Mouse (Mus musculus) Patski (cell line): ENCODE measurements around the gene Gfod2. TPM values are rescaled to one million over a fixed set of nuclear protein-coding genes. Genes with fewer than 3 reads are reported as not detected.
A peak's percentile ranks its signal among the peaks of the same experiment; 100 is the strongest.

Experiments
- ATAC-seq: fragments of 100-300 bp; one replicate; pipeline ENCODE4 v1.8.0; 2021
- CTCF ChIA-PET: fragments of 350-600 bp; sonication (Branson Sonifier 250); formaldehyde crosslinking; loops from one replicate; lab custom pipeline; 2022; ENCODE audit warnings: inconsistent platforms; lab: Charles Lee
- POLR2A ChIA-PET: fragments of 350-600 bp; sonication (Branson Sonifier 250); formaldehyde crosslinking; loops from one replicate; lab custom pipeline; 2022; ENCODE audit warnings: antibody characterized with exemption, inconsistent platforms; lab: Charles Lee
- DNase-seq: peaks from one replicate; pipeline ENCODE4 v3.0.0-alpha.2; 2011; ENCODE audit warnings: low read depth, low spot score
- H3K27me3 ChIP-seq: fragments of 371-371 bp; one replicate; pipeline ENCODE4 v1.5.1; 2021
- CTCF ChIP-seq: fragments of 100-300 bp; IDR thresholded peaks from one replicate; pipeline ENCODE4 v1.5.1; 2021
- in situ Hi-C: fragments of 300-500 bp; cut with MboI; formaldehyde crosslinking; loops from 3 replicates; pipeline ENCODE4 v1.11.1; 2018; ENCODE audit warnings: low pct_unique_long_range_greater_than_20kb, mixed read lengths
- polyA plus RNA-seq: library from polyadenylated mRNA; unstranded; gene quantifications from one replicate; pipeline ENCODE4 v1.2.3, GENCODE M21; 2021

The Gfod2 gene
- polyA plus RNA-seq: 23.6 TPM

DNA sequence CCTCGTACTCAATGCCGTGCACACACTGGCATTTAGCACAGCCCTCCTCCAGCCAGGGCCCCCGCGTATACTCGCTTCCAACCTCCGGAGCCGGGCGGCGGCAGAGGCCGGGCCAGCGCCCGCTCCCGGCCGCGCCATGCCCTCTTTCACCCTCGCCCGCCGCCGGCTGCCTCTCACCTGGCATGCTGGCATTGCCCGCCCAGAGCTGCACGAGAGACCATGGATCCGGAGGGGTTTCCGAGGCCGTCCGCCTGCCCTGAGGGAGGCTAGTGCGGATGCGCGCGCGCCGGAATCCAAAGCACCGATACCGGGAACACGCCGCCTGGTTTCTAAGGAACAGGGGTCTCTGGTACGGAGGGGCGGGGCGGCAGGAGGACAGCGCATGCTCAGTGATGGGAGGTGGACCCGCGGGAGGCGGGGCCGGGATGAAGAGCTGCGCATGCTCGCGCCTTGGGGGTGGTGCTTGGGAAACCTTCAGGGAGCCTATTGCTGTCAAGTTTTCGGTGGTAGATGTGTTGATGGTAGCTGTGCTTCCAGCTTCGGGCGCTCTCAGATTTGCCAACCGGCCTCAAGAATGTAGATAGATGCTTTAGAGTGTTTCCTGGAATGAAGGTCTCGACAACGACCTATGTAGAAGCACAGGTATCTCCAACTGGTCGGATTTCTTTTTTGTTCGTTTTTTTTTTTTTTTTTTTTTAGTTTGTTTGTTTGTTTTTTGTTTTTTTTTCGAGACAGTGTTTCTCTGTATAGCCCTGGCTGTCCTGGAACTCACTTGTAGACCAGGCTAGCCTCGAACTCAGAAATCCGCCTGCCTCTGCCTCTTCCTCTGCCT, at the start of gene Gfod2:
Gene Gfod2 (minus strand): TSS at position 388 of the 832 bp plus-strand sequence.
- ChIA-PET POLR2A (no interaction called here), CTCF (interaction anchor here (0.9 to 1.1 kb wide), 2 partner anchors 33 to 38 kb away, joined by 3 read pairs; no protein-coding TSS in a partner anchor)
- in situ Hi-C loops: no loop called here
- peak; percentile 75 for ATAC-seq
- TF ChIP-seq CTCF: no peak
- DNase-seq: peak; percentile 71
- no peaks in the 10 kb centered on the region for H3K27me3 ChIP-seq

DNA sequence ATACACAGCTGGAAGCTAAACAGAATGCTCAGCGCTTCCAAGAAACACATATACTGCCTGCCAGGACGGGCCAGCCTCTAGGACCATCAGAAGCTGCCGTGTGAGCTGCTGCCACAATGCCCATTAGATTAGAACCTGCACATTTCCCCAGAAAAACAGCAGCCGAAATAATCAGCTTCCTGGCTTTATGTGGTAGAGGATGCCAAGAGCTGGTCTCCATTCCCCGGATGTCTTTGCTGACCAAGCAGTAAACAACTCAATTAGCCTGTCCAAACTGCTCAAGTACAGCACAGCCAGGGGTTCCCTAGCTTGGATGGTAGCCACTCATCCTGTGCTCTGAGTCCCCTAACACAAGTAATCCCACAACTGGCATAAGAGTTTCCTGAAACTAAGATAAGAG, 49.3 kb upstream of the Gfod2 start:
- ChIA-PET POLR2A (interaction anchor here (0.7 to 1.1 kb wide), 4 partner anchors 11 to 19 kb away, joined by 3 to 4 read pairs (median 3); no protein-coding TSS in a partner anchor), CTCF (interaction anchor here (0.8 to 1.4 kb wide), 5 partner anchors 9 to 94 kb away, joined by 3 to 5 read pairs (median 4); no protein-coding TSS in a partner anchor)
- ATAC-seq: no peak
- no peaks in the 10 kb centered on the region for H3K27me3 ChIP-seq
- TF ChIP-seq CTCF: no peak
- no peak for DNase-seq
- in situ Hi-C loops: no loop called here

DNA sequence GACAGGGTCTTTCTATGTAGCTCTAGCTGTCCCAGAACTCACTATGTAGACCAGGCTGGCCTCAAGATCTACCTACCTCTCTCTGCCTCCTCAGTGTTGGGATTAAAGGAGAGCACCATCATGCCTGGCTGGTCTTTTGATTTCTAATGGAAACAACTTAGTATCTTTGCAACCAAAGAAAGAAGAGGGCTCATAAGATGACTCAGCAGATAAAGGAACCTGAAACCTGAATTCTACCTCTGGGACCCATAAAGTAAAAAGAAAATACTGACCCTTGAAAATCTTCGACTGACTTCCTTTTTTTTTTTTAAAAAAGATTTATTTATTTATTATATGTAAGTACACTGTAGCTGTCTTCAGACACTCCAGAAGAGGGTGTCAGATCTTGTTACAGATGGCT, 47.5 kb upstream of the Gfod2 start:
- no peak for DNase-seq
- ChIA-PET CTCF (interaction anchor here (1.0 kb wide), 1 partner anchor 15 kb away, joined by 3 read pairs; no protein-coding TSS in a partner anchor), POLR2A (no interaction called here)
- in situ Hi-C loops: no loop called here
- no peak for TF ChIP-seq CTCF
- no peak for ATAC-seq
- H3K27me3 ChIP-seq: no peaks in the 10 kb centered on the region

DNA sequence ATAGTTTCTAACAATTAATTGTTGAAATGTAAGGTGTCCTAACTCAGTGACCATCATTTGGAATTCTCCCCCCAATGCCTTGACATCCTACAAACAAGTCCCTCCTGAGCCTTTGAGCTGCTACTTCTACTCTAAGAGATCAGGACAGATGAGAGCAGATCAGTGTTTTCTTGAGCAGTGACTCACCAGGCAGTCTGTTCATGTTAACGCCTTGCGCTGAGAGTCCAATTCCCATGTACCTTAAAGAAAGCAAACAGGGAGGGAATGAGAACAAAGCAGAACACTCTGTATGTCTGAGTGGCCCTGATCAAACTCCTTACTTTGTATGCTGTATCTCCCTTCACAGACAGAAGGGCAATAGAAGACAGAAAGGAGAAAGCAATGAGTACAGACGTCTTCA, 46.9 kb upstream of the Gfod2 start:
- in situ Hi-C loops: no loop called here
- DNase-seq: no peak
- no peak for ATAC-seq
- no peaks in the 10 kb centered on the region for H3K27me3 ChIP-seq
- no peak for TF ChIP-seq CTCF
- ChIA-PET CTCF (interaction anchor here (0.7 kb wide), 1 partner anchor 74 kb away, joined by 3 read pairs; no protein-coding TSS in a partner anchor), POLR2A (no interaction called here)

DNA sequence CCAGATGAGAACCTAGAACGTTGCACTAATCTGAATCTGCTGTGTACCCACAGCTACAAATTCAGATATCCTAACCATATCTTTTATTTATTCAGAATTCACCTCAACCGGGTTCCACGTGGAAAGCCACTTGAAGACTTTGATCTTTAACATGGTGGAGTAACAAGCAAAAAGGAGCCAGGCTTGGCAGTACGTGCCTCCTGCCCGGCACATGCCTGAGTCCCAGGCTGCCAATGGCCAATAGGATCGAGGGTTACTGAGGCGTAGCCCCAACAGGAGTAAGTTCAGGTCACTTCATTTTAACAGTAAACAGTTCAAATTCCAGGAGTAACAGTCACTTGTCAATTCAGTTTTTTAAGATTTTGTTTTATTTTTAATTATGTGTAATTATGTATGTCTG, 46.3 kb upstream of the Gfod2 start:
- no peak for ATAC-seq
- in situ Hi-C loops: no loop called here
- DNase-seq: no peak
- no peaks in the 10 kb centered on the region for H3K27me3 ChIP-seq
- TF ChIP-seq CTCF: no peak
- POLR2A ChIA-PET: no interaction called here
- CTCF ChIA-PET: interaction anchor here (1.4 kb wide), 1 partner anchor 14 kb away, joined by 5 read pairs; no protein-coding TSS in a partner anchor

DNA sequence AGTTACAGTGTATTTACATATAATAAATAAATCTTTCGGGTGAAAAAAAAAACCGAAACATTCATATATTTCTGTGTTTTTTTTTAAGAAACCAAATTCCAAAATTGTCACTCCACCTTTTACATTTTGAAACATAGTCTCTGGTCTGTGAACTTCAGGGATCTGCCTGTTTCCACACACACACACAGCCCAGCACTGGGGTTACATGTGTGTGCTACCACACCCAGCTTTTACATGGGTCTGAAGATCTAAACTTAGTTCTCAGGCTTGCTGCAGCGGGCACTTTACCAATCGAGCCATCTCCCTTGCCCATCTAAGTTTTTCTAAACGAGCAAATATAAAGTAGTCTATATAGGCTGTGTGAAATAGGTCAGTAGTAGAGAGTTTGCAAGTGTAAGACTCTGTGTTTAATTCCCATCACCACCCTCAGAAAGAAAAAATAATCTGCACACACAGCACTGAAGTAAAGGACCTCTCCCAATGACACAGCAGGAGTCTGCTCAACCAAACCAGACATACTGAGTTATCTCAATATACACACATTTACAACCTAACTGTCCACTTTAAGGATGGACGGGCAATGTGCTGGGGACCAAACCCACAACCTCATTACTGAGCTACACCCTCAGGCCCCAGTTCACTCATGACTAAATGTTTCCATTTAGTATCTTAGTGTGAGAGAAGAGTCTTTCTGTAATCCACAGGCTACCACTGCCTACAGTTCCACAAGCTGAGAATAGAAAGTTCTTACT, 42.9 kb upstream of the Gfod2 start:
- ChIA-PET POLR2A (no interaction called here), CTCF (interaction anchor here (1.7 to 1.9 kb wide), 2 partner anchors 13 kb away, joined by 4 to 5 read pairs; no protein-coding TSS in a partner anchor)
- DNase-seq (no peak), ATAC-seq (no peak)
- H3K27me3 ChIP-seq: no peaks in the 10 kb centered on the region
- no peak for TF ChIP-seq CTCF
- in situ Hi-C loops: no loop called here

DNA sequence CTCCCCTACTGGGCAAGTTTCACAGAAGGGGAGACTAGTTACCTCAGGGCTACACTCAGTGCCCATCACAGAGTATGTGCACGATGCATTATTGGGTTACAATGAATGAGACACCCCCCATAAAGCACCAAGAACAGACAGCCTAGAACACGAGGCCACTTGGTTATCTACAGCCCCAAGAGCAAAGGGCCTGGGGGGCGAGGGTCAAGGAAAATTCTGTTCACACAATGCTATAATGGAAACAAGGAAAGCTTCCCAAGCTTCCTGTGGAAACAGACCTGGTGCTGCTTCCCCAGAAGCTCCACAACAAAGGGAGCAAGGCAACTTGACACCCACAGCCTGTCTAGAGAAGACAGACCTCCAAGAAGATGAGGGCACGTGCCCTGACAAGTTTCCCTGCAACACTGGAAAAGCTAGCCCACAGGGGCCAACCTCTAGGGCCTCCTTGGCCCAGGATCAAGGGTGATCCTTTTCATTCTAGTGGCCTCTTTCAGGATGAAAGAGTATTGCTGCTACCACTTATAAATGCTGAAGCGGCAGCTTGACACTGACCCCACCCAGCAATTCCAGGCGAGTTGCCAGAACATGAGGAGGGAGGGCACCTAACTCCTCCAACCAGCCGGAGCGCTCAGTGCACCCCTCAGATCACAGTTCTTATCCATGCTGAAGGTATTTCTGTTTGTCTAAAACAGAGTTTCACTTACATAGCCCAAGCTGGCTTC, 40.8 kb upstream of the Gfod2 start:
- ATAC-seq (no peak), DNase-seq (no peak)
- no peaks in the 10 kb centered on the region for H3K27me3 ChIP-seq
- POLR2A ChIA-PET: no interaction called here
- CTCF ChIA-PET: interaction anchor here (1.3 to 1.9 kb wide), 3 partner anchors 9 to 11 kb away, joined by 5 to 9 read pairs (median 5); no protein-coding TSS in a partner anchor
- in situ Hi-C loops: no loop called here
- no peak for TF ChIP-seq CTCF

DNA sequence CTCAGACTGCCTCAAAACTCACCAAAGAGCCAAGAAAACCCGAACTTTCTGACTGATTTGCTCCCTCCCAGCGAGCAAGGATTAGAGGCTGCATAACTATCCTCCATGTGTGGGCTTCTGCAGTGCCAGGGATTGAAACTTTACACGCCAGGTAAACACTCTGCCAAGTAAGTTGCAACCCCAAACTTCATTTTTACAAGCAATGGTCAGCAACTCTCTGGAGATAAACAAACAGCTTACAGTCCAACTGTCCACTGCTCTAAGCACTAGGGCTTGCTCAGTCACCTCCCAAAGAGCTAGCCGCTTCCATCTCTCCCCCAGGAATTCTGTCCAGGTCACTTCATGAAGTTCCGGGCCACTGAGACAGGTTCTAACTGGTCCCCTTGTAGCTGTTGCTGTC, 39.9 kb upstream of the Gfod2 start:
- TF ChIP-seq CTCF: no peak
- ATAC-seq (no peak), DNase-seq (no peak)
- no peaks in the 10 kb centered on the region for H3K27me3 ChIP-seq
- ChIA-PET CTCF (interaction anchor here (1.3 to 1.9 kb wide), 2 partner anchors 9 to 10 kb away, joined by 5 to 9 read pairs; no protein-coding TSS in a partner anchor), POLR2A (no interaction called here)
- in situ Hi-C loops: no loop called here

DNA sequence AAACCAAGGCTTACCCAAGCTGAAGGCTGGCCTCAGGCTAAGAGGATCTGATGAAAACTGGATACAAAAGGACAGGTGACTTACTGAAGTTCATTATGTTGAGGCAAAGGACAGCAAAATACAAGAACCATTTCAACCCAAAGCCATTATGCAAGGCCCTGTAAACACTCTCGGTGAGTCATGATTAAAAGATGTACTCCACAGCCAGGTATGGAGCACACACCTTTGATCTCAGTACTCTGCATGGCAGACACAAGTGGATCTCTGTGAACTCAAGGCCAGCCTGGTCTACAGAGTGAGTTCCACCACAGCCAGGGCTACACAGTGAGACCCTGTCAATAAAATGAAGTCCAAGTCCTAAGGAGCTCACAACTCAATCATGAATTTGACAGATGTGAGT, 37.3 kb upstream of the Gfod2 start:
- ChIA-PET CTCF (no interaction called here), POLR2A (no interaction called here)
- DNase-seq (no peak), ATAC-seq (no peak)
- no peak for TF ChIP-seq CTCF
- H3K27me3 ChIP-seq: no peaks in the 10 kb centered on the region
- in situ Hi-C loops: no loop called here
